Mouse (Mus musculus): ENCODE results near the gene Gm8094. TPM values are rescaled to one million over a fixed set of nuclear protein-coding genes. Genes with fewer than 3 reads are reported as not detected.
"Not testable (repeated sequence)": the region's sequence is repeated elsewhere in the genome, so short reads cannot be mapped to it uniquely, and the experiment has no call there.

Gene Gm8094
- not detected for total RNA-seq (2021)

DNA sequence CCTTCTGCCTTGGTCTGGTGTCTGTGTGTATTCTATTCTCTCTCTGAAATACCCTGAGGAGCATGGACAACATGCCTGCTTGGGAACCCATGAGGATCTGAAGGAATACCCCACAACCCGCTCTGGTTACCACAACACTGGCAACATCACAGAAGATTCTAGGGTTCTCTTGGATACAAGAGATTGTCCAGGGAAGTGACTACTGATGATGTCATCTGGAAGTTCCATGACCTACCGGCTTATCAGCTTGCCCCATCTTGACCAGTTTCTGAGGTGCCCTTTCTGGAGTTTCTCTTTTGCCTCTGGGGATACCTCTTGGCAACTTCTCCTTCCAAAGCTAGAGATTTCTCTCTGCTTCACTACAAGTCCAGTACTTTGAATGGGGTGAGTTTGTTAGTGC is at the start of gene Gm8094:
TSS of gene Gm8094 (minus strand) at position 101 of the 400 bp plus-strand sequence.
- intact Hi-C loops (cut with DNase I); DNase-seq (ENCODE audit: low spot score in 2 of 2): not testable (repeated sequence)

DNA sequence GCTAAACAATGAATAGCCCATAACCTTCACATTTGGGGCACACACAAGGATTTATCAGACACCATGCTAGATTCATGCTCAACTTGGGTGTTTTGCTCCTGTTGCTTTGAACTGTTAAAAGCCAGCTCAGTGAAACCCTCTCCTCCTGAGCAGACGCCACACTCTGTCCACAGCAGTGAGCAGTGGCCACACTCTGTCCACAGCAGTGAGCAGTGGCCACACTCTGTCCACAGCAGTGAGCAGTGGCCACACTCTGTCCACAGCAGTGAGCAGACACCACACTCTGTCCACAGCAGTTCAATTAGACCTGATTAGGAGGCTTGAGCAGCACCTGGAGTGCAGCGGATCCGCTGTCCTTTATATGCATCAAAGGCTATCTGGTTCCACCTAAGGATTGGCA is 43.2 kb upstream of the Gm8094 start:
- DNase-seq (ENCODE audit: low spot score in 2 of 2); intact Hi-C loops (cut with DNase I): not testable (repeated sequence)

DNA sequence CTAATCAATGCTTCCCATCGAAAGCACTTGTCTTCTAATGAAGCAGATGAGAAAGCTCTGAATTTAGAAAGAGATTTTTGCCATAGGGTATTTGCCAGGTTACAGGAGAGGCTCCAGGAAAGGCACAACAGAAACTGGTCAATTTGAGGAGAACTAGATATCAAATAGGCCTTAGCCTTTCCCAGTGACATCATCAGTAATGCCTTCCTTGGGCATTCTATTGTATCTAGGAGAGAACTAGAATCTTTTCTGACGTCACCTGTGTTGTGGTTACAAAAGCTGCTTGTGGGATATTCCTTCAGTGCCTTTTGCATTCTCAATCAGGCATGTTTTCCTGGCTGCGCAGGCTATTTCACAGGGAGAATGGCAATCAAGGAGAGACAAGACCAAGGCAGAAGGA is 23.9 kb upstream of the Gm8094 start, which contains the start of gene Gm8104:
TSS of gene Gm8104 (plus strand) at position 301 of the 400 bp plus-strand sequence.
- intact Hi-C loops (cut with DNase I); DNase-seq (ENCODE audit: low spot score in 2 of 2): not testable (repeated sequence)

DNA sequence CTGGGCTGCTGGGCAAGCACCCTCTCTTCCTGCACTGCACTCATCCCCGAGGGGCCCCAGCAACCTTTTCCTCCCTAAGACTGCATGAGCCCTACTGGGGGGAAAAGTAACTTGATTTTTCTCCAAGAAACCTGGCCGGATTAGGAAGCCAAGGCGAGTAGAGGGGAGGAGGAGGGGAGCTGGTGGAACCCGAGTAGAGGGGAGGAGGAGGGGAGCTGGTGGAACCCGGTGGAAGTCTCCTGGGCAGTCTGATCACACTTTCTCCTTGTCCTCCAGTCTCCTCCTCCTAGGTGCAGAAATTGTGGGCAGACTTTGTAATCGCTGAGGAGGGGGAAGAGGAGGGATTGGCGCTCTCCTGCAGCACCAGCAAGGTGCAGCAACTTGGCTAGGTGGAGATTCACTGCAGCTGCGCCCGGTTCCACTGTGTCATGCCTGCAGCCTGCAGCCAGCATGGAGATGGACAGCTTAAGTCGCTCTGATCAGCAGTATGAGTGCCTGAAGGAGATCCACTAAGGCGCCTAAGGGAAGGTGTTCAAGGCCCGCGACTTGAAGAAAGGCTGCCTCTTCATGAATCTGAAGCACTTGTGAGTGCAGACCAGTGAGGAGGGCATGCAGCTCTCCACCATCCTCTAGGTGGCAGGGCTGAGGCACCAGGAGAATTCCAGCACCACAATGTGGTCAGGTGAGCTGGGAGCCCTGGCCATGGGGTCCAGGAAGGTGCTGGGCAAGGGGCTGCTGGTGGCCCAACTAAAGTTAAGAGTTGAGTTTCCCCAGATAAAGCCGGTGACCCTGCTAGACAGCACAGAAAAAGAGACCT is 12.9 kb upstream of the Gm8094 start:
- intact Hi-C loops (cut with DNase I); DNase-seq (ENCODE audit: low spot score in 2 of 2): not testable (repeated sequence)

DNA sequence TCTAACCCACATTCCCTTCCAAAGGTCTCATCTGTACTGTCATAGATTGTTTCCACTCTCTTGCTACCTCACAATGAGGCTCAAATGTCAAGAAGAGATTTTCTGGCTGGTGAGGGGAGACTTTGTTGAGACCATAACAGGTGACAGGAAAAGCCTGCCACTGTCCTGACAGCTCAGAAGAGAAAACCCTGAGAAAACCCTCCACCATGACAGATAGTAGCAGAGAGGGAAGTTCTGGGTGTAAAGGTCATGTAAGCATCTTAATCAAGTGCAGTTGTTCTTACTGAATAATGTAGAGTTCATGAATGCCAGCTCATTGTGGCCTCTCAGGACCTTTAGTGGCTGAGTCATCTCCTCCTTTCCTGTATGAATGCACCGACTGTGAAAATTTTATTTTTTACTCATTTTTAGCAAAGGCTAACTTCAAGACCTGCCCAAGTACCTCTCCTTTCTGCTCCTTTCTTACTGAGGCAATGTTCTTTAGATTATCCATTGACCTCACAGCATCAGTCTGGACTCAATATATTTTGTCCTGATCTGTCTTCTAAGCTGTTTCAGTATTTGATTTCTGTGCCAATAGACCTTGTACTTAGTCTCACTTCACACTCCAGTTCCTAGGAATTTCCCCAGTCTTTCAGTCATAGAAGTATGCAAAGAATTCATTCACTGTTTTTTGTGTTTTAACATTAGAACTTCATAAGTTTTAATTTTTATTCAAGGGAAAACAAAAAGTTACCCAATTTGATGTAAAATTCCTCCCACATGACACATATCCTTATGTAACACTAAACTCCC is 8.7 kb upstream of the Gm8094 start:
- DNase-seq (ENCODE audit: low spot score in 2 of 2); intact Hi-C loops (cut with DNase I): not testable (repeated sequence)

DNA sequence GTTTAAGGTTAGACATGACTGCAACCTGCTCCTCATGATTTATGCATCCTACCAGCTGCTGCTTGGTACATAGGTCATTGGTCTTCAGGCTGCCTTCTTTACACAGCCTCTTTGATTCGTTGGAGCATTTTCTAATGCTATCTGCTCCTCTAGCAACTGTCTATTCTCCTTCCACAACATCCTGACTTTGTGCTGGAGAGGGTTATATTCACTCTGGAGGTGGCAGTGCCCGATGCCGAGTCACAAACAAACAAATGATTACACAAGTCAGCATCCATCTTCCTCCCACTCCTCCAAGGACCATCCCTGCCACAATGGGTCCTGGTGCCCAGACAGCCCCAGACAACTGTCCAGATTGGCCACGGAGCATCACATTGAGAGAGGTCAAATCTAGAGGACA is 16.3 kb downstream of the Gm8094 start:
- intact Hi-C loops (cut with DNase I); DNase-seq (ENCODE audit: low spot score in 2 of 2): not testable (repeated sequence)

DNA sequence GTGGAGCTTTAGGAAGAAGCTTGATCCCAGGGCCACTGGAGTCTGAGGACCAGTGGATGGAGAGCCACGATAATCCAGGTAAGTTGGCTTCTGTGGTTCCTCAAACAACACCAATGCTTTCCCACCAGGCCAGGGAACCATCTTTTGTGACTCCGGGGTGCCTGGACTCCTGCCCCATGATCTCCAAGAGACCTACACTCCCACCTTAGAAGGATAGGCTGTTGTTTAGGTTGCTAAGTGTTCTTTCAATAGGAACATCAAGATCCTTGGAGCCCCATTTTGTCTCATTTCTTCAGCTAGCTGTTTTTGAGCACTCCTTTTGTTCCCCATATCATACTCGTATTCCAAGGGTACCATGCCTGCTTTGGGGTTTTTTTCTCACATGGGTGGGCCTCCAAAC is 18.4 kb downstream of the Gm8094 start:
- not testable (repeated sequence) for DNase-seq (ENCODE audit: low spot score in 2 of 2)

More for the DNA sequence above, 18.4 kb downstream of the Gm8094 start:
- intact Hi-C loops (cut with DNase I): not testable (repeated sequence)

Other genes starting within 250 kb of the Gm8094 start
- gene Gm21977, start 223.2 kb downstream of the Gm8094 start, total RNA-seq (2021): not detected
- gene Gm8082, start 83.0 kb downstream of the Gm8094 start, total RNA-seq (2021): not detected
- gene Gm10376, start 61.0 kb downstream of the Gm8094 start, total RNA-seq (2021): not detected
- under 1 TPM; 0.68 to 0.69 TPM for gene Gm8104, start 24.0 kb upstream of the Gm8094 start, total RNA-seq (2021)
- gene Gm7233, start 103.2 kb upstream of the Gm8094 start, total RNA-seq (2021): under 1 TPM; 0.30 to 0.91 TPM
- not detected for gene Gm8122, start 158.7 kb upstream of the Gm8094 start, total RNA-seq (2021)
- gene Gm8126, start 182.0 kb upstream of the Gm8094 start, total RNA-seq (2021): under 1 TPM; 0.36 to 0.84 TPM
- not detected for gene Gm9732, start 198.4 kb upstream of the Gm8094 start, total RNA-seq (2021)
- gene Gm8127, start 217.2 kb upstream of the Gm8094 start, total RNA-seq (2021): not detected

Measured in left cerebral cortex, postnatal 36 days (tissue).